Mouse (Mus musculus) liver, embryonic 16.5 days (tissue): ENCODE measurements around the gene Mex3a. TPM values are rescaled to one million over a fixed set of nuclear protein-coding genes. Genes with fewer than 3 reads are reported as not detected.

Experiments used
- ATAC-seq: fragments of 200-750 bp; cut with Nextera tagmentation; 2 replicates; pipeline ENCODE4 v1.8.0; 2017; ENCODE audit warnings: low read depth, mild to moderate bottlenecking, moderate number of reproducible peaks, moderate library complexity
- H3K27ac ChIP-seq: fragments of 300-500 bp; sonication (generic); 2 replicates; pipeline ENCODE4 v1.5.1; 2014; ENCODE audit warnings: mild to moderate bottlenecking, low read length
- H3K27me3 ChIP-seq: fragments of 300-500 bp; sonication (generic); 2 replicates; pipeline ENCODE4 v1.6.1; 2014; ENCODE audit warnings: low read depth, low read length, mixed read lengths; ENCODE audit not compliant: control insufficient read depth, insufficient read depth
- H3K36me3 ChIP-seq: fragments of 300-500 bp; sonication (generic); 2 replicates; pipeline ENCODE4 v1.6.1; 2014; ENCODE audit warnings: mild to moderate bottlenecking; ENCODE audit not compliant: control insufficient read depth, insufficient read depth
- H3K4me1 ChIP-seq: fragments of 300-500 bp; sonication (generic); 2 replicates; pipeline ENCODE4 v1.6.1; 2014; ENCODE audit warnings: low read depth, low read length, mixed read lengths; ENCODE audit not compliant: control insufficient read depth
- H3K4me2 ChIP-seq: fragments of 300-500 bp; sonication (generic); 2 replicates; pipeline ENCODE4 v1.6.1; 2014; ENCODE audit warnings: low read depth, low read length, mixed read lengths
- H3K4me3 ChIP-seq: fragments of 300-500 bp; sonication (generic); 2 replicates; pipeline ENCODE4 v1.5.1; 2014; ENCODE audit warnings: low read depth, mild to moderate bottlenecking, low read length
- H3K9ac ChIP-seq: fragments of 300-500 bp; sonication (generic); 2 replicates; pipeline ENCODE4 v1.6.1; 2014; ENCODE audit warnings: low read depth, low read length
- H3K9me3 ChIP-seq: fragments of 300-500 bp; sonication (generic); replicated peaks from 2 replicates; pipeline ENCODE4 v1.6.1; 2016; ENCODE audit warnings: low read length; ENCODE audit not compliant: control insufficient read depth
- WGBS: fragments of 180-500 bp; shearing (Covaris S2); extraction: QIAGEN DNeasy Blood & Tissue Kit; methylation state at CpG from one replicate; pipeline ENCODE4 v1.1.7; 2014; ENCODE audit not compliant: insufficient replicate concordance; 5-methylcytosine and 5-hydroxymethylcytosine counted together
- polyA plus RNA-seq: library from polyadenylated mRNA; unstranded; fragments of >200 nt; fragmentation: Nextera tagmentation; extraction: Ambion mirVana; gene quantifications from 2 replicates; pipeline ENCODE4 v1.2.1, GENCODE M21; 2015

Gene Mex3a
- polyA plus RNA-seq, 1 experiment from 2014 or later, result 0.44 TPM

DNA sequence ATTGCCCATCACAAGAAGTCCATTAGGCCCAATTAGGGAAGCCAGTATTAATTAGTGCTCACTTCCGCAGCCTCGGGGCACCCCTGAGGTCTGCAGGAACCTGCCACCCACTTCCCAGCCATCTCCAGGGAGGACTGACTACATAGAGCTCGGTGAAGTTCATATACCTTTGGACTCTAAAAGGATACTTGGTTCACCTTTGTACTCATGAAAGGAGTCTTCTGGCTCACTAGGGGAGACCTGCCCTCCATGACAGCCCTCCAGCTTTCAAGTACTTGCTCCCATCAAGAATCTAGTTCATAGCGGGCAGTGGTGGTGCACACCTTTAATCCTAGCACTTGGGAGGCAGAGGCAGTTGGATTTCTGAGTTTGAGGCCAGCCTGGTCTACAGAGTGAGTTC is 13.8 kb upstream of the Mex3a start:
- no peak overlapping the region for H3K4me3 ChIP-seq
- H3K4me2 ChIP-seq, result no peak overlapping the region
- no peak for ATAC-seq
- no peaks in the 10 kb centered on the region for H3K9me3 ChIP-seq
- H3K9ac ChIP-seq, result no peak overlapping the region
- no peak overlapping the region for H3K27ac ChIP-seq
- no peaks in the 10 kb centered on the region for H3K36me3 ChIP-seq
- 72% methylated on average over 4 of the region's 4 CpGs for WGBS
- peaks cover 10% of the 10 kb centered on the region for H3K4me1 ChIP-seq
- peaks cover 2% of the 10 kb centered on the region; the same call in 1 of the 2 replicates for H3K27me3 ChIP-seq

DNA sequence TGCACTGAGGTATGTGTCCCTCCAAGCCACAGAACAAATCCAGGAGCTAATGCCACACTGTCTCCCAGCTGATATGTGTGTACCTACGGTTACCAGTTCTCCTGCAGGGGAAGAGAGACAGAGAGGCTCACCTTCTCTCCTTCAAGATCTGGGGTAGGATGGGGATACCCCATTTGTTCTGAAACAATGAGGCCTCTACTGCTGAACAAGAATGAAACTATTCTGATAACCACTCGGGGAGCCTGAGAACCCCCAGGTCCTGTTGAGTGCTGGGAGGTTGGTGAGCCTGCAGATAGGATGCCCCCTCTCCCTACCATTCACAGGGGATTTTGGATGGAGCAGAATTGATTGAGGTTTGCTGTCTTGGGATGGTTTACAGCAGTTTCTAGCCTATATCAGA is 12.1 kb upstream of the Mex3a start:
- 53% methylated on average over 2 of the region's 2 CpGs for WGBS
- no peak for ATAC-seq
- Histone ChIP-seq H3K4me2 (no peak overlapping the region), H3K9ac (no peak overlapping the region), H3K4me1 (no peaks in the 10 kb centered on the region; the same call in 1 of the 2 replicates), H3K27me3 (no peaks in the 10 kb centered on the region; the same call in 1 of the 2 replicates), H3K4me3 (no peak overlapping the region), H3K9me3 (no peaks in the 10 kb centered on the region), H3K27ac (no peak overlapping the region), H3K36me3 (no peaks in the 10 kb centered on the region)

DNA sequence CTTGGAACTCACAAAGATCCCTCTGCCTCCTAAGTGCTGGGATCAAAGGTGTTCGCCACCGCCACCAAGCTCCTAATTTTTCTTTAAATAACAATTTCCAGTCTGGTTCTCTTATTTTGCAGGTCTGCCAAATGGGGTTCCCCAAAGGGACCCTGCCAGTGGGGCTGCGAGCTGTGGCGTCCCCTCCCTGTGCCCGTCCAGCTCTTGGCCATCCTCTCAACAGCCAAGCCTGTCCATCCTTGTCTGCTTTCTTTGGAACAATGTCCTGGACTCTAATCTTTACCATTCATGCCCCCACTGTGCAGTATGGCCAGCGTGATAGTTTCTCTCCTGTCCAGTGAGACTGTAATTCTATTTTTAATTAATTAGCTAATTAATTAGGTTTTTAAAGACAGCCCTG is 11.0 kb upstream of the Mex3a start:
- Histone ChIP-seq H3K4me1 (peaks cover 2% of the 10 kb centered on the region; the same call in 1 of the 2 replicates), H3K4me2 (no peak overlapping the region)
- 71% methylated on average over 6 of the region's 6 CpGs for WGBS

DNA sequence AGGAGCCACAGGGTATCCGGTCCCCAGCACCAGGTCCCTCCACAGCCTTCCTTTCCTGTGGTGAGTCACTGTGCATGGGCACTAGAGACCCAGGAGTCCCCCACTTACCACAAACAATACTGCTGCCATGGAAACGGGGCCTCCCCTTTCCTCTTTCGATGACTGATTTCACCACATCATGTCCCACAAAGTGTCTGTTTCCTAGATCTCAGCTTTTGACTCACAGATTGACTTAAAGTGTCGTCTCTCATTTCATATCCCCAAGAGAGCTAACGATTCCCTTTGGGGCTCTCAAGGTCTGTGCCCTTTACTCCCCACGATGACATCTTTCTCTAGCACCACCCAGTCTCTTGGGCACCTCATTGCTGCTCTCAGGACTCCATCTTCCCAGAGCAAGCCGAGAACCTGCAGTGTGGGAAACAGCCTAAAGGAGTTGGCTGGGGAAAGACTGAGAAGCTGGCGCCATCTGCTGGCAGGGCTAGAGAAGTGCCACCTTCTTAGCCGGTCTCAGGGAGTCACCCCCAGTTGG is 10.3 kb upstream of the Mex3a start:
- ATAC-seq, result peak; percentile 20; the same call in 1 of the 2 replicates
- WGBS, result 7% methylated on average over 9 of the region's 9 CpGs

More for the DNA sequence above, 11.0 kb upstream of the Mex3a start:
- Histone ChIP-seq H3K36me3 (no peaks in the 10 kb centered on the region), H3K9ac (no peak overlapping the region), H3K4me3 (no peak overlapping the region), H3K27ac (no peak overlapping the region), H3K9me3 (no peaks in the 10 kb centered on the region), H3K27me3 (no peaks in the 10 kb centered on the region; the same call in 1 of the 2 replicates)
- no peak for ATAC-seq

DNA sequence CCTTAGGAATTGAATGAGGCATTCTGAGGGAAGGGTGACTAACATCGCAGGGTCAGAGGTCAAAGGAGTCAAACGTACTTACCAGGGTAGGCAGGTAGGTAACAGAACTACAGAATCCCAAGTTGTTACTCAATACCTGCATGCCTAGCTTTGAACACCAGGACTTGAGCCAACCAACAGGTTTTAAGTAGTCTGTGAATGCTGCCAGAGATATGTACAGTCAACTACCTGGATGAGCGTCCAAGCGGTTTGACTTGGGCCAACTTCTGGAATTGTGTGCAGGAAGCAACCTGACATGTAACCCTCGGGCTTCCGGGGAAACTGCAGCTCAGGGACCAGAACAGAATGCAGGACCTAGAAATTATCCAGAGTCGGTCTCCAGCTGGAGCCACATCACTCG is 9.2 kb upstream of the Mex3a start:
- no peak for ATAC-seq
- WGBS, result 71% methylated on average over 8 of the region's 8 CpGs
- H3K4me1 ChIP-seq, result peaks cover 2% of the 10 kb centered on the region; the same call in 1 of the 2 replicates
- H3K4me2 ChIP-seq, result no peak overlapping the region
- no peak overlapping the region for H3K4me3 ChIP-seq
- H3K27ac ChIP-seq, result no peak overlapping the region
- H3K9ac ChIP-seq, result no peak overlapping the region
- H3K36me3 ChIP-seq, result no peaks in the 10 kb centered on the region
- no peaks in the 10 kb centered on the region; the same call in 1 of the 2 replicates for H3K27me3 ChIP-seq
- no peaks in the 10 kb centered on the region for H3K9me3 ChIP-seq

More for the DNA sequence above, 10.3 kb upstream of the Mex3a start:
- no peak overlapping the region for H3K4me2 ChIP-seq
- H3K36me3 ChIP-seq, result no peaks in the 10 kb centered on the region
- no peak overlapping the region for H3K4me3 ChIP-seq
- H3K27ac ChIP-seq, result no peak overlapping the region
- H3K9me3 ChIP-seq, result no peaks in the 10 kb centered on the region
- H3K27me3 ChIP-seq, result no peaks in the 10 kb centered on the region; the same call in 1 of the 2 replicates
- H3K9ac ChIP-seq, result no peak overlapping the region
- peaks cover 2% of the 10 kb centered on the region; the same call in 1 of the 2 replicates for H3K4me1 ChIP-seq

DNA sequence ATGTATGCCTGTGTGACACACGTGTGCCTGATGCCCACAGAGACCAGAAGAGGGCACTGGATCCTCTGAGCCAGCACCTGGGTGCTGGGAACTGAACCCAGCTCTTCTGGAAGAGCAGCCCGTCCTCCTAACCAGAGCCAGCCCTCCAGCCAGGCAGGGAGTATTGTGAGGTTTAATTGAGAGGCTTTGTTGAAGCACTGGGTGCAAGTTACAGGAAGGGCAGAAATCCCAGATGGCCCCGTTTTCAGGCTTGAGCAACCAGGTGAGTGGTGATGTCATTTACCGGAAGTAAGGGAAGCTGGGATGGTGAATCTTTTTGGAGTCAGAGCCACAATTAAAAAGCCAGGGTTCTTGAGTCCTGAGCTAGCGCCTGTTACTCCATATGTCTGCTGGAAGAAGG is 7.2 kb upstream of the Mex3a start:
- Histone ChIP-seq H3K4me2 (no peak overlapping the region), H3K27me3 (no peaks in the 10 kb centered on the region), H3K9me3 (no peaks in the 10 kb centered on the region), H3K27ac (no peak overlapping the region), H3K4me1 (peaks cover 7% of the 10 kb centered on the region; the same call in 1 of the 2 replicates), H3K4me3 (no peak overlapping the region), H3K36me3 (no peaks in the 10 kb centered on the region), H3K9ac (no peak overlapping the region)
- ATAC-seq, result no peak
- WGBS, result 69% methylated on average over 5 of the region's 5 CpGs

DNA sequence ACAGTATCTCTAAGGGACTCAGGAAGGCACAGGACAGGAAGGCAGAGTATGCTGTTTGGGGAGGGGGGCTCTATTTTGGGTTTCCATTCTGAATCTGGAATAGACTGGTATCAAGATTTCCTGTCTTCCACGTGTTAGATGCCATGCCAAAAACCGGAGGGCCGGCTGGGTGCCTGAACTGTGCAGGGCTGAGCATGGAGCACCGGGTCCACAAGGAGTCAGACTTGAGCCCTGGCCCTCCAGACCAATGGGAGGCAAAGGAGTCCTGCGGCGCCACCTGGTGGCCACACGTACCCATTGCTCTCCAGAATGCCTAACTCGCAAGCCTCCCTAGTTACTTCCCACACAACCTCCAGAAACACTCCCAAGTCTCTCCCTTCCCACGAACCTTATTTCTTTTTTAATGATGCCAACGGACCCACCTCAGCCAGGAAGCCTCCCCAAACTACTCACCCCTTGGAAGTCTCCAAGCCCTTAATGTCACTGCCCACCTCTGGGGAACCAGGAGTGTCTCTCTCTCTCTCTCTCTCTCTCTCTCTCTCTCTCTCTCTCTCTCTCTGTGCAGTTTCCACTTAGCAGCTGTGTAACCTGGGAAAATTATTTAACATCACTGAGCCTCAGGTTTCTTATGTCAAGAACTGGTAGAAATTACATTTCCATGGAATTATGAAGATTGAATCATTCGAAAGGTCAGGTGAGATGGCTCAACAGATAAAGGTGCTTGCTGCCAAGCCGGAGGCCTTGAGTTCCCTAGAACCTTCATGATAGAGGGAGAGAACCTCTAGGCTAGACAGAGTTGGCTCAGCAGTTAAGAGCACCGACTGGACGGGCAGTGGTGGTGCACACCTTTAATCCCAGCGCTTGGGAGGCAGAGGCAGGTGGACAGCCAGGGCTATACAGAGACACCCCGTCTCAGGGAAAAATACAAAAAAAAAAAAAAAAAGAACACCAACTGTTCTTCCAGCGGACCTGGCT is 5.8 kb upstream of the Mex3a start:
- Histone ChIP-seq H3K4me3 (no peak overlapping the region), H3K4me1 (peaks cover 16% of the 10 kb centered on the region), H3K36me3 (no peaks in the 10 kb centered on the region), H3K4me2 (no peak overlapping the region), H3K27ac (no peak overlapping the region), H3K9me3 (no peaks in the 10 kb centered on the region), H3K27me3 (no peaks in the 10 kb centered on the region), H3K9ac (no peak overlapping the region)
- 29% methylated on average over 17 of the region's 17 CpGs for WGBS
- ATAC-seq, result peak; percentile 78

DNA sequence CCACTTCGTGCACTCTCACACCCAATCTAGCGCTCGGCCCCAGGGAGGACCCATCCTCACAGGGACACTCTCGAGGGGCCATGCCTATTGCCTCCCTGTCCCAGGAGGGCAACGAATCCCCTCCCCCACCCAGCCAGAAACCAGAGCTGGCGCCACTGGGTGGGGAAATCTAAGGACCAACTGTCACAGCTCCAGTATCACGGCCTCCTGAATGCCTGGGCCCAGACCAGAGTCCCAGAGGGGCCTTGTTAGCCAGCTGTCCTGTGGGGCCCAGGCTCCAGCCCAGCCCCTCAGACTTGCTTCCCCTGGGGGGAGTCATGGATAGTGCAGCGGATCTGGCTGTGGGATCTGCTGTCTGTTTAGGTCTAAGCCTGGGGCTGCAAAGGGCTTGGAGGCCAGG is 4.6 kb upstream of the Mex3a start:
- Histone ChIP-seq H3K36me3 (no peaks in the 10 kb centered on the region), H3K9me3 (no peaks in the 10 kb centered on the region), H3K27me3 (peaks cover under 1% of the 10 kb centered on the region), H3K4me1 (peaks cover 24% of the 10 kb centered on the region), H3K4me2 (no peak overlapping the region), H3K27ac (no peak overlapping the region), H3K4me3 (no peak overlapping the region), H3K9ac (no peak overlapping the region)
- ATAC-seq, result no peak
- WGBS, result 35% methylated on average over 8 of the region's 8 CpGs

DNA sequence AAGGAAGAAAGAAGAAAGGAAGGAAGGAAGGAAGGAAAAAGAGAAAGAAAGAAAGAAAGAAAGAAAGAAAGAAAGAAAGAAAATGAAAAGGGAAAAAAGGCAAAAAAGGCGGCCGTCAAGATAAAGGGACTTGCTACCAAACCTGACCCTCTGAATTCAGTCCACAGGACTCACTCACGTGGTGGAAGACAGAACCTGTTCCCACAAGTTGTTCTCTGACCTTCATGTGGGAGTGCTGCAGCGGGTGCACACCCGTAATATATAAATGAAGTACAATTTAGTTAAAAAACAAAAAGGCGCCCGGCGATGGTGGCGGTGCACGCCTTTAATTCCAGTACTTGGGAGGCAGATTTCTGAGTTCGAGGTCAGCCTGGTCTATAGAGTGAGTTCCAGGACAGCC is 3.5 kb upstream of the Mex3a start:
- H3K4me1 ChIP-seq, result peaks cover 29% of the 10 kb centered on the region
- no peak overlapping the region for H3K27ac ChIP-seq
- H3K4me3 ChIP-seq, result no peak overlapping the region
- H3K9ac ChIP-seq, result no peak overlapping the region
- H3K9me3 ChIP-seq, result no peaks in the 10 kb centered on the region
- WGBS, result 81% methylated on average over 11 of the region's 11 CpGs
- H3K4me2 ChIP-seq, result no peak overlapping the region
- H3K36me3 ChIP-seq, result no peaks in the 10 kb centered on the region
- no peak for ATAC-seq
- peaks cover 9% of the 10 kb centered on the region for H3K27me3 ChIP-seq
